ENCODE assay signal across 8 mouse cellular contexts in genomic region chr6:43666611-43667400, GRCm38 (mm10). TPM values are rescaled to one million over a fixed set of nuclear protein-coding genes. Genes with fewer than 3 reads are reported as not detected.
DNase-seq lines count a peak whose midpoint lies in the region; ATAC-seq and TF ChIP-seq lines count a peak whose summit lies in the region.

No protein-coding gene starts in this region.

- no peaks in the 10 kb centered on the region for H3K9me3 ChIP-seq in kidney, embryonic 15.5 days (replicated peaks)
- no peaks in the 10 kb centered on the region for H3K9me3 ChIP-seq in embryonic facial prominence, embryonic 10.5 days
- H3K9me3 ChIP-seq in hindbrain, embryonic 16.5 days (ENCODE audit: control insufficient read depth, low read length): no peaks in the 10 kb centered on the region
- no peaks in the 10 kb centered on the region for H3K9me3 ChIP-seq in midbrain, postnatal 0 days (ENCODE audit: low read length)

- ATAC-seq in kidney, embryonic 15.5 days (replicated peaks; ENCODE audit: low FRiP score): no peak
- ATAC-seq in hindbrain, embryonic 16.5 days: no peak; the same call in 1 of the 2 replicates
- ATAC-seq in midbrain, postnatal 0 days (ENCODE audit: low FRiP score): no peak; the same call in 1 of the 2 replicates
- ATAC-seq in CD4-positive, CD25-positive, alpha-beta regulatory T cell, adult 4 months: no peak
- no peak for ATAC-seq in megakaryocyte progenitor cell, adult 5-6 weeks (replicated peaks; ENCODE audit: poor library complexity)

- 0 out of 2 replicates have a peak, but pooled peaks cover 3% of the 10 kb centered on the region for H3K4me1 ChIP-seq in kidney, embryonic 15.5 days
- peaks cover 7% of the 10 kb centered on the region; the same call in 1 of the 2 replicates for H3K4me1 ChIP-seq in embryonic facial prominence, embryonic 10.5 days
- 0 out of 2 replicates have a peak, but pooled peaks cover 2% of the 10 kb centered on the region for H3K4me1 ChIP-seq in hindbrain, embryonic 16.5 days (ENCODE audit: control insufficient read depth, insufficient read depth, low read depth, low read length)
- H3K4me1 ChIP-seq in midbrain, postnatal 0 days (ENCODE audit: insufficient read depth, low read length): no peaks in the 10 kb centered on the region

- H3K9ac ChIP-seq in kidney, embryonic 15.5 days: peak overlapping the region; percentile 82
- peak overlapping the region; percentile 61 for H3K9ac ChIP-seq in hindbrain, embryonic 16.5 days (ENCODE audit: low read depth, low read length)
- peak overlapping the region; percentile 6; the same call in 1 of the 2 replicates for H3K9ac ChIP-seq in midbrain, postnatal 0 days (replicated peaks; ENCODE audit: low read length, poor library complexity, severe bottlenecking)

- H3K27me3 ChIP-seq in kidney, embryonic 15.5 days: no peaks in the 10 kb centered on the region
- no peaks in the 10 kb centered on the region for H3K27me3 ChIP-seq in embryonic facial prominence, embryonic 10.5 days (replicated peaks; ENCODE audit: low read depth, poor library complexity, severe bottlenecking)
- H3K27me3 ChIP-seq in hindbrain, embryonic 16.5 days (replicated peaks; ENCODE audit: control insufficient read depth, insufficient read depth, low read length): no peaks in the 10 kb centered on the region
- H3K27me3 ChIP-seq in midbrain, postnatal 0 days (ENCODE audit: insufficient read depth, low read length): no peaks in the 10 kb centered on the region

- peak overlapping the region; percentile 65 for H3K4me3 ChIP-seq in kidney, embryonic 15.5 days (replicated peaks)
- H3K4me3 ChIP-seq in embryonic facial prominence, embryonic 10.5 days: peak overlapping the region; percentile 68
- H3K4me3 ChIP-seq in hindbrain, embryonic 16.5 days (ENCODE audit: low read length): peak overlapping the region; percentile 69
- peak overlapping the region; percentile 51 for H3K4me3 ChIP-seq in midbrain, postnatal 0 days (ENCODE audit: low read depth, low read length)

- DNase-seq in kidney, postnatal 36 days: no peak
- DNase-seq in embryonic facial prominence, embryonic 10.5 days (ENCODE audit: low spot score): no peak
- no peak for DNase-seq in midbrain, postnatal 0 days (ENCODE audit: low spot score)
- no peak for DNase-seq in urinary bladder, postnatal 25 days (ENCODE audit: low spot score)

- H3K36me3 ChIP-seq in kidney, embryonic 15.5 days: no peaks in the 10 kb centered on the region
- no peaks in the 10 kb centered on the region for H3K36me3 ChIP-seq in embryonic facial prominence, embryonic 10.5 days (replicated peaks)
- no peaks in the 10 kb centered on the region for H3K36me3 ChIP-seq in hindbrain, embryonic 16.5 days (ENCODE audit: control insufficient read depth, insufficient read depth, low read length)
- no peaks in the 10 kb centered on the region for H3K36me3 ChIP-seq in midbrain, postnatal 0 days (ENCODE audit: insufficient read depth, low read length)

- H3K27ac ChIP-seq in kidney, embryonic 15.5 days: peak overlapping the region; percentile 97
- H3K27ac ChIP-seq in embryonic facial prominence, embryonic 10.5 days (replicated peaks): peak overlapping the region; percentile 96
- H3K27ac ChIP-seq in hindbrain, embryonic 16.5 days (ENCODE audit: low read depth, low read length): peak overlapping the region; percentile 95
- peak overlapping the region; percentile 94 for H3K27ac ChIP-seq in midbrain, postnatal 0 days (ENCODE audit: low read depth, low read length)

- TF ChIP-seq CTCF in midbrain, postnatal 0 days (IDR thresholded peaks at IDR 0.05): no peak

- 84% methylated on average over 7 of the region's 7 CpGs for WGBS in kidney, embryonic 15.5 days
- WGBS in embryonic facial prominence, embryonic 10.5 days: 85% methylated on average over 7 of the region's 7 CpGs
- 85% methylated on average over 7 of the region's 7 CpGs for WGBS in hindbrain, embryonic 16.5 days
- WGBS in midbrain, postnatal 0 days: 83% methylated on average over 7 of the region's 7 CpGs

- peak overlapping the region; percentile 68 for H3K4me2 ChIP-seq in kidney, embryonic 15.5 days
- H3K4me2 ChIP-seq in hindbrain, embryonic 16.5 days (ENCODE audit: low read length): peak overlapping the region; percentile 76
- peak overlapping the region; percentile 78 for H3K4me2 ChIP-seq in midbrain, postnatal 0 days (ENCODE audit: low read depth, low read length, poor library complexity, severe bottlenecking)

RNA-seq across cellular contexts. Expression of gene Tpk1, which starts 0.7 kb away (rescaled TPM):
- polyA plus RNA-seq in kidney, embryonic 15.5 days (2015; fragmentation: Nextera tagmentation; extraction: Ambion mirVana): 16.5 and 16.7 TPM in 2 replicates
- polyA plus RNA-seq in embryonic facial prominence, embryonic 10.5 days (2016; fragmentation: Nextera tagmentation; extraction: Ambion mirVana): 5.2 and 5.6 TPM in 2 replicates
- polyA plus RNA-seq in hindbrain, embryonic 16.5 days (2015; fragmentation: Nextera tagmentation; extraction: Ambion mirVana): 6.5 and 6.6 TPM in 2 replicates
- total RNA-seq in midbrain, postnatal 0 days (2014; rRNA removed): 4.4 and 5.1 TPM in 2 replicates
- polyA plus RNA-seq in midbrain, postnatal 0 days (2015; fragmentation: Nextera tagmentation; extraction: Ambion mirVana): 6.0 and 6.2 TPM in 2 replicates
- 10 to 100 TPM in 1 of 2 experiments, 1 to 10 TPM in 1; 9.4 to 12.1 TPM for polyA plus RNA-seq in CD4-positive, CD25-positive, alpha-beta regulatory T cell, adult 4 months (2017; shearing (Covaris generic))
- total RNA-seq in megakaryocyte progenitor cell, adult 5-6 weeks (2015): 9.3 and 10.8 TPM in 2 replicates
- 3.6 and 5.2 TPM in 2 replicates for total RNA-seq in megakaryocyte progenitor cell, adult 5-6 weeks (2017)

Comparison
In these comparisons a context has a peak if more than half of its experiments do, and no peak if none do; other contexts are left out.
1. H3K9ac ChIP-seq: peak in every context shown above with its lines; median percentile 82 in kidney, embryonic 15.5 days; 61 in hindbrain, embryonic 16.5 days; 6 in midbrain, postnatal 0 days.